Mouse (Mus musculus) A20 (cell line): ENCODE data around the gene Actr1b.

Experiments
- DNase-seq: peaks from one replicate; pipeline ENCODE4 v3.0.0-alpha.2; 2011; ENCODE audit warnings: low read depth, low spot score

The Actr1b gene

DNA sequence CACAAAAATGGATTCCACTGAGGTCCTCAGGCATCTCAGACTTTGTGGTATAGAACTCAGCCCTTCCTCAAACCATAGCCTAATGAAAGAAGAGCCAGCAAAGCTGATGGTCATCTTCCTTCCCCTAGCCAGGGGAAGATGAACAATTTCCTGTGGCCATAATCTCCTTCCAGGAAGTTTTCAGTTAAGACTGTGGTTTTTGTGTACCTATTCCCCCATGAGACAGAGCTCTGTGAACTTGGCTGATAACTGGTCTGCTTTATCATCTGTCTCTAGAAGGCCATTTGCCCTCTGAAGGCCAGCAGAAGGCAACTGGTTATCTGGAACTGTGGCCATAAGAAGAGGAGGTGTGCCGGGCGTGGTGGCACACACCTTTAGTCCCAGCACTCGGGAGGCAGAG is 58.0 kb downstream of the Actr1b start:
- no peak for DNase-seq

GRCm38 (mm10) chr1:36655039-36655438 is 59.2 kb downstream of the Actr1b start:
- no peak for DNase-seq
